Mouse (Mus musculus): ENCODE measurements around the gene Gnaq.
"Not testable (repeated sequence)": the region's sequence is repeated elsewhere in the genome, so short reads cannot be mapped to it uniquely, and the experiment has no call there.

GRCm38 (mm10) chr19:16164396-16164795 lies 31.8 kb downstream of the Gnaq start:
- TF ChIP-seq TAL1, GATA1 (IDR thresholded peaks at IDR 0.05; ENCODE audit: low read length): not testable (repeated sequence)

All from erythroblast, embryonic 14.5 days (primary cell).